Mouse (Mus musculus) lung, adult 2 months (tissue): ENCODE measurements around the gene Muc20. TPM values are rescaled to one million over a fixed set of nuclear protein-coding genes. Genes with fewer than 3 reads are reported as not detected.

Experiments
- DNase-seq: peaks from one replicate; pipeline ENCODE4 v3.0.0; 2022
- H3K4me1 ChIP-seq: fragments of 200-500 bp; 2 replicates; pipeline ENCODE4 v1.6.1; 2011; ENCODE audit warnings: low read length; ENCODE audit not compliant: control insufficient read depth, insufficient read depth
- H3K4me3 ChIP-seq: fragments of 200-500 bp; replicated peaks from 2 replicates; pipeline ENCODE3; 2011; ENCODE audit warnings: low read depth, mild to moderate bottlenecking, control low read depth, low read length; ENCODE audit errors: extremely low read depth
- CTCF ChIP-seq: fragments of 200-500 bp; IDR thresholded peaks from 2 replicates; pipeline ENCODE4 v1.5.1; 2011; ENCODE audit warnings: mild to moderate bottlenecking, low read length, control low read depth; ENCODE audit not compliant: insufficient read depth
- POLR2A ChIP-seq: fragments of 200-500 bp; IDR thresholded peaks from 2 replicates; pipeline ENCODE4 v1.6.1; 2011; ENCODE audit warnings: low read depth, mild to moderate bottlenecking, control low read depth, low read length, borderline replicate concordance; ENCODE audit errors: extremely low read depth
- WGBS: fragments of 180-500 bp; shearing (Covaris S2); methylation state at CpG from one replicate; pipeline ENCODE4 v1.1.7; 2018; 5-methylcytosine and 5-hydroxymethylcytosine counted together
- polyA plus RNA-seq: library from polyadenylated mRNA; depleted of rRNA; stranded (reverse); fragments of >200 nt; gene quantifications from 2 replicates; pipeline ENCODE4 v1.2.3, GENCODE M21; 2012

Muc20 gene
- polyA plus RNA-seq, 1 experiment: 11.8 TPM

DNA sequence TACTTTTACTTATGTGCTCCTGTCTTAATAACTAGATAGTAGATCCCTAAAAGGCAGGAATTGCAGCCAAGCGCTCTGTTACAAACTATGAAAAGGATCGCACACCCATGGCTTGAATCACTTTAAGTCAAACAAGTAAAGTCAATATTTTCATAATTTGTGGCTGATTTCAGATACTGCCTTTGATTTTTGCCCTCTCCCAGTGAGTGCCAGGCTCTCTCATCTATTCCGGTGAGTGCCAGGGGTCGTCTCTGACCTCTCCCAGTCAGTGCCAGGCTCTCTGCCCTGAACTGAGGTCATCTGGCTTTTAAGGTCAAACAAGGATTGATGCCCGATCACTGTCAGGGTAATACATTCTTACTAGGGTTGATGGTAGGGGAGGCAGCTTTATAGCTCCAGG, 21.2 kb upstream of the Muc20 start:
- TF ChIP-seq POLR2A: no peak
- no peak for TF ChIP-seq CTCF
- 65% methylated on average over 5 of the region's 5 CpGs for WGBS

DNA sequence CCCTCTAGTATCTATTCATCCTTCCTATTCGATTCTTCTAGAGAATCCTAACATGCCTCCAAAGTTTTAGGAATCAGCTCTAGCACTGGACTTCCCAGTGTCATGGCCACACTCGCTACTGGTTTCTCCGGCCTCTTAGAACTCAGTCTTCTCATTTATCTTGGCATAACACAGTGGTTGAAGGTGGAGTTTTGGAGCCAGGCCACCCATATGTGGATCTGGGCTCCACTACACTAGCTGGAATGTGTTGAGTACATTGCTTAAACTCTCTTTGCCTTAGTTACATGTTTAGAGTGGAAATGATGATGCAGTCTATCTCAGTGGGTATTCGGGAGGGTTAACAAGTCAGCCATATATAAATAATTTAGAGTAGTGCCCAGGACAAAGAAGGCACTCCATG, 20.8 kb upstream of the Muc20 start:
- H3K4me3 ChIP-seq: no peak overlapping the region
- 73% methylated on average over 4 of the region's 4 CpGs for WGBS
- TF ChIP-seq CTCF: no peak
- TF ChIP-seq POLR2A: no peak
- no peak for DNase-seq
- H3K4me1 ChIP-seq: 0 out of 2 replicates have a peak, but pooled peaks cover 4% of the 10 kb centered on the region

More for the DNA sequence above, 21.2 kb upstream of the Muc20 start:
- no peak for DNase-seq
- H3K4me3 ChIP-seq: no peak overlapping the region
- 0 out of 2 replicates have a peak, but pooled peaks cover 4% of the 10 kb centered on the region for H3K4me1 ChIP-seq

- no peak for DNase-seq
- Histone ChIP-seq H3K4me3 (no peak overlapping the region), H3K4me1 (no peaks in the 10 kb centered on the region)
- no peak for TF ChIP-seq POLR2A
- TF ChIP-seq CTCF: no peak
- 35% methylated on average over 6 of the region's 6 CpGs for WGBS
Measured at GRCm38 (mm10) chr16:32815160-32815605, 17.9 kb upstream of the Muc20 start.

GRCm38 (mm10) chr16:32814539-32814938, 17.3 kb upstream of the Muc20 start:
- peak; percentile 46 for DNase-seq
- peak overlapping the region; percentile 57 for H3K4me3 ChIP-seq
- no peaks in the 10 kb centered on the region for H3K4me1 ChIP-seq
- TF ChIP-seq CTCF (no peak), POLR2A (no peak)
- 29% methylated on average over 14 of the region's 14 CpGs for WGBS

DNA sequence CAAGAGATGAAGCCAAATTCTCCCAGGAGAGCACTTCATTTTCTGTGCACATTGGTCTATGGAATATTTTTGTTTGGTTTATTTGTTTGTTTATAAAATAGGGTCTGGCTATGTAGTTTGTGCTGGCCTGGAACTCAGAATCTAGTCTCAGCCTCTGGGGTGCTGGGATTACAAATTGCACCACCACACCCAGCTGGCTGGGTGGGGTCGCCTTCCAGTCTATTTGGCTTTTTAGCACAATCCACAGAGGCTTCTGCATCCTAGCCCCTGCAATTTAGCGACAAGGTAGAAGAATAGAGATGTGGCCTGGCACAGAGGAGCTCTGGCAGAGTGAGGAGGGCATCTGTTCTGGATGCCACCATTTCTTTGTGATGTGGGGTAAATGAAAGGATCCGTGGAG, 16.5 kb upstream of the Muc20 start:
- DNase-seq: no peak
- Histone ChIP-seq H3K4me1 (no peaks in the 10 kb centered on the region), H3K4me3 (no peak overlapping the region)
- no peak for TF ChIP-seq POLR2A
- no peak for TF ChIP-seq CTCF
- 74% methylated on average over 3 of the region's 3 CpGs for WGBS

GRCm38 (mm10) chr16:32813362-32813761, 16.1 kb upstream of the Muc20 start:
- DNase-seq: no peak
- Histone ChIP-seq H3K4me3 (no peak overlapping the region), H3K4me1 (no peaks in the 10 kb centered on the region)
- WGBS: 24% methylated on average over 9 of the region's 9 CpGs
- TF ChIP-seq CTCF: 0 out of 2 replicates have a peak, but pooled peaks have one; percentile 12
- TF ChIP-seq POLR2A: no peak

DNA sequence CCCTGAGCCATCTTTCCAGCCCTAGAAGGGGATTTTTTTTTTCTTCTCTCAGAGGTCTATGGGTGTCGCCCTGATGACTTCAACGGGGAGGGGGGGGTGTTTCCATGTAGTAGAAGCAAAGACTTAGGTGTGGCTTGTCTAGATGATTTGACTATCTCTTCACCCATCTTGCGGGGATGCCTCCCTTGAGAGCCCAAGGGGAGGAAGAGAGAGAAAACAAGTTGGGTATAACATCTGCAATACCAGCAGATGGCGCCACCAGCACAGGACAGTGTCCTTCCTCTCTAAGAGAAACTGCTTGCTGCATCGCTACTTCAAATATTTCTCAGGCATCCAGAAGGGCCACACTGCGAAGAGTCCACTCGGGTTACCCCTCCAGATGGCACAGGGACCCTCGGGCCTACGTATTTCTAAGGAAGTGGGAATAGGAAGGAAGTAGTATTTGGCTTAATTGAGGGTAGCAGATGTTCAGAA, 15.7 kb upstream of the Muc20 start:
- WGBS: 1% methylated on average over 9 of the region's 9 CpGs
- no peak for TF ChIP-seq POLR2A
- TF ChIP-seq CTCF: peak; percentile 86
- H3K4me1 ChIP-seq: no peaks in the 10 kb centered on the region; the same call in 1 of the 2 replicates
- no peak overlapping the region for H3K4me3 ChIP-seq
- peak; percentile 83 for DNase-seq

DNA sequence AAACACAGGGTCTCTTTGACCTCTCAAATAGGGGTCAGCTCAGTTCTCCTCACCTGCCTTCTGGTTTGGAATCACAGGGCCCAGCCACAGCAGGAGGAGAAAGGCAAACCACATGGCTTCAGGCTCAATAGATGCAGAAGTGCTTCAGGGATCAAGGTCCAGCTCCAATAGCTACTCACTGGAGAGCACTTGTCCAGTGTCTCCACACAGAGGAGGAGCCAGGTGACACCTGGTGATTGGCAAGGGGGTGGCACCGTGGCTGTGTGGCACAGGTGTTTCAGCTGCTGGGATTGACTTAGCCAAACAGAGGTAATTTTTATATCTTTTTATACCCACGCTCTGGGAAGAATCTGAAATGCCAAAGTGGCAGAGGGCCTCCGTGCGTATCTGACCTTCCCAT, 13.1 kb upstream of the Muc20 start, which contains the start of gene Smbd1:
Smbd1 (minus strand) TSS at position 157 of the 400 bp plus-strand sequence.
- TF ChIP-seq CTCF (no peak), POLR2A (no peak)
- WGBS: 87% methylated on average over 4 of the region's 4 CpGs

DNA sequence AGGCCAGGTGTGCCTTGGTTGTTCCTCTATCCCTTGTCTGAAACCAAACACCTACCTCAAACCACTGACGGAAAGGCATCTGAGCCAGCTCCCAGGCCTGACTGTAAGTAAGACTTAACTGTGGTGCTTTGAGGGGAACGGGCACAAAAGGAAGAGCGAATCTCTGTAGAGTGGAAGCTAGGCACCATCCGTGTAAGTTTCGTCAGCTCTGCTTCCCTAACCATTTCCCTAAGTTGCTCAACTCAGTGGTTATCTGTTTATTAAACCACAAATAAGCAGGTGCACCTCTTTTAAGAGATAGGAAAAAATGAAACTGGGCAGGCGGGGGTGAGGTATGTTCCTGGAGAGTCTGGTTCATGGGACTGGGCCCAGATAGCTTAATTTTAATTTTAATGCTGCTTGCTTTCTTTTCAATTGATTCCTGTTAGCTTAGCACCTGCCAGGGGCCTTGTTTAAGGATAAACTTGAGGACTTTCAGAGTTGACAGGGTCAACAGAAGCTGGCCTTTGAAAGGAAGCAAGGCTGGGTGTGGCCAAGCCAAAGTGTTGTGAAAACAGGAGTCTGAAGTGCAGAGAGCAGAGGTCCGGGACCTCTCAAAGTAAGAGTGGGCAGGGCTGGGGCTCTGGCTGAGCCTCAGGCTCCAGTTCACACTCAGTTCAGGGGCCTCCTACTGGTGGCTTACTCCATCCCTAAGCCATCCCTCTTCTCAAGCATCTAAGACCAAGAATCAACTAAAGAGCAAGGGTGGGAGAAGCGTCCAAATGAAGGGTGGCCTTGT, 10.4 kb upstream of the Muc20 start:
- Histone ChIP-seq H3K4me3 (no peak overlapping the region), H3K4me1 (peaks cover 5% of the 10 kb centered on the region; the same call in 1 of the 2 replicates)
- TF ChIP-seq POLR2A (no peak), CTCF (no peak)
- 64% methylated on average over 8 of the region's 8 CpGs for WGBS
- peak; percentile 45 for DNase-seq

More for the DNA sequence above, 13.1 kb upstream of the Muc20 start, which contains the start of gene Smbd1:
- Histone ChIP-seq H3K4me3 (no peak within 1 kb of the TSS), H3K4me1 (no peaks in the 10 kb centered on the region; the same call in 1 of the 2 replicates)
- no peak for DNase-seq

DNA sequence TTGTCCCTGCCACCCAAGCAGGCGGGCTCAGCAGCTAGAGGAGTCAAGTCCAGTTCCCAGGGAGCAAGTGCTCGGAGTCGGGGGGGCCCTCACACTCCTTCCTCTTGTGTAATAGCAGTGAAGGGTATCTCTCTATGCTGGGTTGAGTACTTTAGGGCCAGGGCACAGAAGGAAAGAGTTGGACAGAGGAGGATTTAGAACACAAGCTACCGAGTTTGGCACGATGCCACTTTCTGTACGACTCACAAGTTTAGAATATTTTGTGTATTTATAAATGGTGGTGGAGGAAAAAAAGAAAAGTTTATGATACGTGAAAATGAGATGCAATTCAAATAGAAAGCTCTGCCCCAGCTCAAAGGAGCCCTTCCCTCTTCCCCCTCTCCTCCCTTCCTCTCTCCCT, 7.9 kb upstream of the Muc20 start:
- no peak for DNase-seq
- TF ChIP-seq CTCF: no peak
- TF ChIP-seq POLR2A: no peak
- Histone ChIP-seq H3K4me1 (peaks cover 5% of the 10 kb centered on the region; the same call in 1 of the 2 replicates), H3K4me3 (no peak overlapping the region)
- 39% methylated on average over 7 of the region's 7 CpGs for WGBS
